Comparison of ENCODE assay signal across 23 mouse cellular contexts in genomic region chr7:89267542-89267941, GRCm38 (mm10).
A peak's percentile ranks its signal among the peaks of the same experiment; 100 is the strongest.
DNase-seq lines count a peak whose midpoint lies in the region; ATAC-seq and TF ChIP-seq lines count a peak whose summit lies in the region.
"Had no signal": no experiment of that assay in that cellular context is flagged by ENCODE, and none has a peak within 500 bp of the region (broad histone marks: within the 10 kb centered on the region; RNA-seq: fewer than 3 reads in every experiment).

No protein-coding gene starts in this region.

- DNase-seq in forebrain, postnatal 0 days, result no peak
- DNase-seq in forebrain, embryonic 14.5 days (ENCODE audit: low spot score), result no peak
- peak; percentile 75 for DNase-seq in lung, postnatal 0 days (ENCODE audit: low spot score)
- DNase-seq in lung, postnatal 4 days, result no peak
- peak; percentile 82 for DNase-seq in NIH3T3 (ENCODE audit: low read depth)
- DNase-seq: cerebellum, adult 9-11 months; gastrocnemius, postnatal 10 days; heart, postnatal 4 days; kidney, postnatal 4 days; right cerebral cortex, postnatal 25 days; thymus, adult 18-20 months had no signal

- no peak for TF ChIP-seq POLR2A in myocyte (IDR thresholded peaks at IDR 0.05; ENCODE audit: insufficient read length, low read depth)

- H3ac ChIP-seq in myocyte (ENCODE audit: control insufficient read depth, insufficient read length), result no peak overlapping the region

- H3K4me1 ChIP-seq in forebrain, postnatal 0 days (ENCODE audit: insufficient read depth), result no peaks in the 10 kb centered on the region
- no peaks in the 10 kb centered on the region for H3K4me1 ChIP-seq in forebrain, embryonic 14.5 days (ENCODE audit: control insufficient read depth, insufficient read depth, low read length)
- no peaks in the 10 kb centered on the region; the same call in 1 of the 2 replicates for H3K4me1 ChIP-seq in lung, postnatal 0 days (ENCODE audit: insufficient read depth, low read depth, low read length)
- no peaks in the 10 kb centered on the region; the same call in 1 of the 2 replicates for H3K4me1 ChIP-seq in liver, embryonic 12.5 days
- H3K4me1 ChIP-seq in kidney, embryonic 16.5 days (ENCODE audit: insufficient read depth, low read length), result 0 out of 2 replicates have a peak, but pooled peaks cover 4% of the 10 kb centered on the region
- H3K4me1 ChIP-seq: midbrain, embryonic 13.5 days; stomach, embryonic 15.5 days had no signal

- H3K9ac ChIP-seq in forebrain, postnatal 0 days, result no peak overlapping the region
- H3K9ac ChIP-seq in forebrain, embryonic 14.5 days (ENCODE audit: low read length), result no peak overlapping the region
- no peak overlapping the region for H3K9ac ChIP-seq in lung, postnatal 0 days (replicated peaks; ENCODE audit: low read depth)
- H3K9ac ChIP-seq in liver, embryonic 12.5 days, result no peak overlapping the region
- H3K9ac ChIP-seq in kidney, embryonic 16.5 days (replicated peaks; ENCODE audit: low read length), result no peak overlapping the region
- H3K9ac ChIP-seq: embryonic facial prominence, embryonic 12.5 days; midbrain, embryonic 13.5 days; stomach, embryonic 15.5 days had no signal

- peaks cover 4% of the 10 kb centered on the region for H3K79me2 ChIP-seq in myocyte (ENCODE audit: control insufficient read depth, insufficient read depth)

- no peak overlapping the region for H3K27ac ChIP-seq in forebrain, postnatal 0 days (ENCODE audit: low read depth, low read length)
- no peak overlapping the region for H3K27ac ChIP-seq in forebrain, embryonic 14.5 days (ENCODE audit: low read depth, low read length)
- no peak overlapping the region for H3K27ac ChIP-seq in lung, postnatal 0 days (ENCODE audit: low read length)
- no peak overlapping the region for H3K27ac ChIP-seq in liver, embryonic 12.5 days
- H3K27ac ChIP-seq in kidney, embryonic 16.5 days (ENCODE audit: low read length), result no peak overlapping the region
- H3K27ac ChIP-seq: embryonic facial prominence, embryonic 12.5 days; heart, embryonic 10.5 days; limb, embryonic 10.5 days; midbrain, embryonic 13.5 days; stomach, embryonic 15.5 days had no signal

- TF ChIP-seq CTCF in forebrain, postnatal 0 days (IDR thresholded peaks at IDR 0.05; ENCODE audit: low read depth), result no peak
- no peak for TF ChIP-seq CTCF in lung, postnatal 0 days (IDR thresholded peaks at IDR 0.05)

- no peaks in the 10 kb centered on the region for H3K36me3 ChIP-seq in forebrain, postnatal 0 days (ENCODE audit: insufficient read depth)
- no peaks in the 10 kb centered on the region for H3K36me3 ChIP-seq in forebrain, embryonic 14.5 days (ENCODE audit: control insufficient read depth, insufficient read depth, low read length)
- H3K36me3 ChIP-seq in lung, postnatal 0 days (ENCODE audit: insufficient read depth, low read length), result no peaks in the 10 kb centered on the region
- H3K36me3 ChIP-seq in myocyte (ENCODE audit: control insufficient read depth, insufficient read depth), result no peaks in the 10 kb centered on the region
- peaks cover 8% of the 10 kb centered on the region for H3K36me3 ChIP-seq in liver, embryonic 12.5 days
- H3K36me3 ChIP-seq in kidney, embryonic 16.5 days (ENCODE audit: insufficient read depth, low read length), result peaks cover 6% of the 10 kb centered on the region; the same call in 1 of the 2 replicates
- H3K36me3 ChIP-seq: stomach, embryonic 15.5 days had no signal

- ATAC-seq in forebrain, postnatal 0 days, result peak; percentile 32; the same call in 1 of the 2 replicates
- no peak for ATAC-seq in forebrain, embryonic 14.5 days
- ATAC-seq in lung, postnatal 0 days, result peak; percentile 57
- no peak for ATAC-seq in liver, embryonic 12.5 days
- ATAC-seq in kidney, embryonic 16.5 days (ENCODE audit: low FRiP score, low TSS enrichment), result no peak
- ATAC-seq: activated CD4-positive, CD25-positive, alpha-beta regulatory T cell, adult 4 months; forebrain, embryonic 16.5 days; hindbrain, embryonic 16.5 days; intestine, embryonic 16.5 days; midbrain, embryonic 13.5 days had no signal

- 57% methylated on average over 1 of the region's 1 CpGs for WGBS in forebrain, postnatal 0 days
- WGBS in forebrain, embryonic 14.5 days, result 87% methylated on average over 1 of the region's 1 CpGs
- 35% methylated on average over 1 of the region's 1 CpGs for WGBS in lung, postnatal 0 days
- 77% methylated on average over 1 of the region's 1 CpGs for WGBS in liver, embryonic 12.5 days (ENCODE audit: insufficient replicate concordance)
- 79% methylated on average over 1 of the region's 1 CpGs for WGBS in kidney, embryonic 16.5 days

- H3K4me2 ChIP-seq in forebrain, postnatal 0 days (ENCODE audit: low read depth), result no peak overlapping the region
- no peak overlapping the region for H3K4me2 ChIP-seq in forebrain, embryonic 14.5 days (ENCODE audit: low read length)
- no peak overlapping the region for H3K4me2 ChIP-seq in lung, postnatal 0 days (replicated peaks; ENCODE audit: low read depth, low read length)
- H3K4me2 ChIP-seq in myocyte (ENCODE audit: low read depth), result peak overlapping the region; percentile 71
- H3K4me2 ChIP-seq in liver, embryonic 12.5 days, result no peak overlapping the region
- H3K4me2 ChIP-seq in kidney, embryonic 16.5 days (replicated peaks; ENCODE audit: low read depth, low read length), result no peak overlapping the region
- H3K4me2 ChIP-seq: embryonic facial prominence, embryonic 12.5 days; midbrain, embryonic 13.5 days; stomach, embryonic 15.5 days had no signal

- no peaks in the 10 kb centered on the region for H3K27me3 ChIP-seq in forebrain, postnatal 0 days (ENCODE audit: insufficient read depth, low read length)
- no peaks in the 10 kb centered on the region for H3K27me3 ChIP-seq in forebrain, embryonic 14.5 days (replicated peaks; ENCODE audit: control insufficient read depth, insufficient read depth, low read length)
- no peaks in the 10 kb centered on the region for H3K27me3 ChIP-seq in lung, postnatal 0 days (replicated peaks; ENCODE audit: insufficient read depth, low read length)
- no peaks in the 10 kb centered on the region for H3K27me3 ChIP-seq in myocyte (ENCODE audit: control insufficient read depth, insufficient read depth, insufficient read length)
- no peaks in the 10 kb centered on the region for H3K27me3 ChIP-seq in liver, embryonic 12.5 days (replicated peaks)
- H3K27me3 ChIP-seq in kidney, embryonic 16.5 days (ENCODE audit: insufficient read depth, low read length), result no peaks in the 10 kb centered on the region
- H3K27me3 ChIP-seq: embryonic facial prominence, embryonic 12.5 days; midbrain, embryonic 13.5 days; stomach, embryonic 15.5 days had no signal

- peak; percentile 29; the same call in 1 of the 2 replicates for TF ChIP-seq EP300 in lung, postnatal 0 days (IDR thresholded peaks at IDR 0.05)

- H3K4me3 ChIP-seq in forebrain, postnatal 0 days (ENCODE audit: low read depth, low read length), result no peak overlapping the region
- no peak overlapping the region for H3K4me3 ChIP-seq in forebrain, embryonic 14.5 days (ENCODE audit: low read depth, low read length)
- H3K4me3 ChIP-seq in lung, postnatal 0 days (ENCODE audit: low read depth, low read length), result no peak overlapping the region
- H3K4me3 ChIP-seq in myocyte, result no peak overlapping the region
- no peak overlapping the region for H3K4me3 ChIP-seq in liver, embryonic 12.5 days
- no peak overlapping the region for H3K4me3 ChIP-seq in kidney, embryonic 16.5 days (ENCODE audit: low read length)
- H3K4me3 ChIP-seq: embryonic facial prominence, embryonic 12.5 days; heart, embryonic 10.5 days; limb, embryonic 10.5 days; midbrain, embryonic 13.5 days; stomach, embryonic 15.5 days had no signal

- no peaks in the 10 kb centered on the region for H3K9me3 ChIP-seq in forebrain, postnatal 0 days (ENCODE audit: low read length)
- H3K9me3 ChIP-seq in forebrain, embryonic 14.5 days (replicated peaks; ENCODE audit: control insufficient read depth, low read length), result no peaks in the 10 kb centered on the region
- no peaks in the 10 kb centered on the region for H3K9me3 ChIP-seq in lung, postnatal 0 days (ENCODE audit: low read length)
- H3K9me3 ChIP-seq in liver, embryonic 12.5 days (replicated peaks), result no peaks in the 10 kb centered on the region
- H3K9me3 ChIP-seq in kidney, embryonic 16.5 days (ENCODE audit: low read length), result no peaks in the 10 kb centered on the region
- H3K9me3 ChIP-seq: heart, embryonic 10.5 days; limb, embryonic 10.5 days; midbrain, embryonic 13.5 days; stomach, embryonic 15.5 days had no signal

TF ChIP-seq in myocyte, 11 proteins besides CTCF, POLR2A, EP300 and RAD21:
- TF ChIP-seq CEBPB (IDR thresholded peaks at IDR 0.05; ENCODE audit: insufficient read depth, poor library complexity, severe bottlenecking) (peak; percentile 81), TCF12 (IDR thresholded peaks at IDR 0.05; ENCODE audit: insufficient read depth, poor library complexity, severe bottlenecking) (no peak)

Comparison
In these comparisons a context has a peak if more than half of its experiments do, and no peak if none do; other contexts are left out.
1. ATAC-seq: peak in forebrain, postnatal 0 days (single experiment) and lung, postnatal 0 days (single experiment); none in forebrain, embryonic 14.5 days (single experiment), liver, embryonic 12.5 days (single experiment) and kidney, embryonic 16.5 days (single experiment).
2. DNase-seq: peak in lung, postnatal 0 days (single experiment) and NIH3T3 (single experiment); none in forebrain, postnatal 0 days (single experiment), forebrain, embryonic 14.5 days (single experiment) and lung, postnatal 4 days (0 of 2).